Mouse (Mus musculus) lung, postnatal 0 days (tissue): ENCODE measurements around the gene Gm49384.

Source experiments
- CTCF ChIP-seq: IDR thresholded peaks from 2 replicates; pipeline ENCODE4 v1.5.1; 2016; ENCODE audit warnings: antibody characterized with exemption, mild to moderate bottlenecking
- EP300 ChIP-seq: IDR thresholded peaks from 2 replicates; pipeline ENCODE4 v1.6.1; 2016; ENCODE audit warnings: antibody characterized with exemption, mild to moderate bottlenecking, control low read depth

- TF ChIP-seq EP300, result no peak
- TF ChIP-seq CTCF, result no peak
Measured at GRCm38 (mm10) chr12:69253806-69254205, 49.7 kb upstream of the Gm49384 start.
